Mouse (Mus musculus) liver, adult 2 months (tissue): ENCODE data around the gene Ceacam20. TPM values are rescaled to one million over a fixed set of nuclear protein-coding genes. Genes with fewer than 3 reads are reported as not detected.

Experiments used
- DNase-seq: peaks from one replicate; pipeline ENCODE4 v3.0.0-alpha.2; 2011; ENCODE audit warnings: low read depth, low spot score; ENCODE audit errors: extremely low read depth
- H3K27ac ChIP-seq: fragments of 200-500 bp; replicated peaks from 2 replicates; pipeline ENCODE4 v1.5.1; 2012; ENCODE audit warnings: low read depth, mild to moderate bottlenecking, control low read depth, inconsistent platforms, low read length; ENCODE audit not compliant: insufficient read depth
- H3K27me3 ChIP-seq: fragments of 200-500 bp; 2 replicates; pipeline ENCODE4 v1.6.1; 2012; ENCODE audit warnings: mild to moderate bottlenecking, moderate library complexity, low read length, inconsistent platforms; ENCODE audit not compliant: control insufficient read depth, insufficient read depth
- H3K36me3 ChIP-seq: fragments of 200-500 bp; 2 replicates; pipeline ENCODE4 v1.6.1; 2012; ENCODE audit warnings: low read length, inconsistent platforms; ENCODE audit not compliant: control insufficient read depth, insufficient read depth
- H3K4me1 ChIP-seq: fragments of 200-500 bp; 2 replicates; pipeline ENCODE4 v1.6.1; 2011; ENCODE audit warnings: low read length; ENCODE audit not compliant: control insufficient read depth, insufficient read depth
- H3K4me3 ChIP-seq: fragments of 200-500 bp; 2 replicates; pipeline ENCODE4 v1.5.1; 2011; ENCODE audit warnings: low read depth, mild to moderate bottlenecking, control low read depth, low read length, moderate library complexity; ENCODE audit not compliant: insufficient read depth
- H3K79me2 ChIP-seq: fragments of 200-500 bp; 2 replicates; pipeline ENCODE4 v1.6.1; 2012; ENCODE audit warnings: inconsistent platforms, mild to moderate bottlenecking, low read length, moderate library complexity; ENCODE audit not compliant: control insufficient read depth, insufficient read depth
- H3K9ac ChIP-seq: fragments of 200-500 bp; 2 replicates; pipeline ENCODE4 v1.6.1; 2012; ENCODE audit warnings: low read depth, mild to moderate bottlenecking, control low read depth, inconsistent platforms, low read length
- CTCF ChIP-seq: fragments of 200-500 bp; IDR thresholded peaks from 2 replicates; pipeline ENCODE4 v1.5.1; 2011; ENCODE audit warnings: low read depth, low read length, control low read depth
- POLR2A ChIP-seq: fragments of 200-500 bp; IDR thresholded peaks from 2 replicates; pipeline ENCODE4 v1.6.1; 2011; ENCODE audit warnings: low read length, control low read depth; ENCODE audit not compliant: insufficient read depth; ENCODE audit errors: extremely low read depth
- WGBS: fragments of 180-500 bp; shearing (Covaris S2); methylation state at CpG from one replicate; pipeline ENCODE4 v1.1.7; 2018; 5-methylcytosine and 5-hydroxymethylcytosine counted together
- polyA plus RNA-seq: library from polyadenylated mRNA; depleted of rRNA; stranded (reverse); fragments of >200 nt; gene quantifications from 2 replicates; pipeline ENCODE4 v1.2.3, GENCODE M21; 2012
- total RNA-seq: library from RNA; depleted of rRNA; stranded (reverse); fragments of >200 nt; gene quantifications from 2 replicates; pipeline ENCODE4 v1.2.3, GENCODE M21; 2014

Gene Ceacam20
- total and polyA plus RNA-seq, 2 experiments = not detected

- WGBS = 70% methylated on average over 20 of the region's 20 CpGs
- TF ChIP-seq CTCF (no peak), POLR2A (no peak)
- H3K36me3 ChIP-seq = no peaks in the 10 kb centered on the region
- no peak for DNase-seq
- no peaks in the 10 kb centered on the region for H3K27me3 ChIP-seq
- no peaks in the 10 kb centered on the region for H3K79me2 ChIP-seq
- no peak overlapping the region for H3K9ac ChIP-seq
- H3K4me3 ChIP-seq = no peak overlapping the region
- H3K4me1 ChIP-seq = 0 out of 2 replicates have a peak, but pooled peaks cover 2% of the 10 kb centered on the region
- peak overlapping the region; percentile 27 for H3K27ac ChIP-seq
Observed at GRCm38 (mm10) chr7:19935171-19935751, 30.0 kb upstream of the Ceacam20 start.

- Histone ChIP-seq H3K4me1 (0 out of 2 replicates have a peak, but pooled peaks cover 2% of the 10 kb centered on the region), H3K27me3 (no peaks in the 10 kb centered on the region), H3K4me3 (no peak overlapping the region), H3K9ac (no peak overlapping the region), H3K36me3 (no peaks in the 10 kb centered on the region), H3K27ac (peak overlapping the region; percentile 27; the same call in 1 of the 2 replicates), H3K79me2 (no peaks in the 10 kb centered on the region)
- TF ChIP-seq CTCF (no peak), POLR2A (no peak)
- no peak for DNase-seq
- 64% methylated on average over 6 of the region's 6 CpGs for WGBS
Observed at GRCm38 (mm10) chr7:19935961-19936360, 29.3 kb upstream of the Ceacam20 start.

- Histone ChIP-seq H3K9ac (no peak overlapping the region), H3K27me3 (no peaks in the 10 kb centered on the region), H3K79me2 (no peaks in the 10 kb centered on the region), H3K4me3 (no peak overlapping the region), H3K27ac (no peak overlapping the region), H3K4me1 (no peaks in the 10 kb centered on the region), H3K36me3 (no peaks in the 10 kb centered on the region)
- TF ChIP-seq CTCF (no peak), POLR2A (no peak)
- WGBS = 80% methylated on average over 11 of the region's 11 CpGs
- DNase-seq = no peak
Observed at GRCm38 (mm10) chr7:19937229-19937821, 27.9 kb upstream of the Ceacam20 start.

GRCm38 (mm10) chr7:19939555-19940235 lies 25.5 kb upstream of the Ceacam20 start:
- Histone ChIP-seq H3K27ac (no peak overlapping the region), H3K4me1 (no peaks in the 10 kb centered on the region), H3K36me3 (no peaks in the 10 kb centered on the region), H3K79me2 (no peaks in the 10 kb centered on the region), H3K27me3 (no peaks in the 10 kb centered on the region), H3K9ac (no peak overlapping the region), H3K4me3 (no peak overlapping the region)
- DNase-seq = no peak
- 45% methylated on average over 11 of the region's 12 CpGs for WGBS
- no peak for TF ChIP-seq POLR2A
- TF ChIP-seq CTCF = no peak

- peak overlapping the region; percentile 42; the same call in 1 of the 2 replicates for H3K27ac ChIP-seq
- H3K27me3 ChIP-seq = no peaks in the 10 kb centered on the region
- TF ChIP-seq POLR2A (no peak), CTCF (no peak)
- no peak overlapping the region for H3K4me3 ChIP-seq
- no peaks in the 10 kb centered on the region for H3K4me1 ChIP-seq
- no peaks in the 10 kb centered on the region for H3K36me3 ChIP-seq
- no peaks in the 10 kb centered on the region for H3K79me2 ChIP-seq
- WGBS = 74% methylated on average over 3 of the region's 6 CpGs
- H3K9ac ChIP-seq = no peak overlapping the region
- no peak for DNase-seq
Observed at GRCm38 (mm10) chr7:19940256-19940655, 25.0 kb upstream of the Ceacam20 start.

GRCm38 (mm10) chr7:19944709-19945108 lies 20.5 kb upstream of the Ceacam20 start:
- H3K27ac ChIP-seq = no peak overlapping the region
- no peak overlapping the region for H3K4me3 ChIP-seq
- H3K4me1 ChIP-seq = no peaks in the 10 kb centered on the region
- no peak for DNase-seq
- H3K9ac ChIP-seq = no peak overlapping the region
- H3K79me2 ChIP-seq = no peaks in the 10 kb centered on the region
- 95% methylated on average over 8 of the region's 8 CpGs for WGBS
- H3K27me3 ChIP-seq = no peaks in the 10 kb centered on the region
- no peak for TF ChIP-seq POLR2A
- TF ChIP-seq CTCF = no peak
- H3K36me3 ChIP-seq = no peaks in the 10 kb centered on the region
